Mouse (Mus musculus) cerebellum, postnatal 36 days (tissue): Measurements from ENCODE around the gene Peg3.
"Not testable (repeated sequence)": the region's sequence is repeated elsewhere in the genome, so short reads cannot be mapped to it uniquely, and the experiment has no call there.

Experiments used
- DNase-seq, 2 experiments: peaks; one replicate each; pipeline ENCODE4 v3.0.0; 2021 to 2022; ENCODE audit warnings: mixed read lengths in 2 of 2

Gene Peg3

DNA sequence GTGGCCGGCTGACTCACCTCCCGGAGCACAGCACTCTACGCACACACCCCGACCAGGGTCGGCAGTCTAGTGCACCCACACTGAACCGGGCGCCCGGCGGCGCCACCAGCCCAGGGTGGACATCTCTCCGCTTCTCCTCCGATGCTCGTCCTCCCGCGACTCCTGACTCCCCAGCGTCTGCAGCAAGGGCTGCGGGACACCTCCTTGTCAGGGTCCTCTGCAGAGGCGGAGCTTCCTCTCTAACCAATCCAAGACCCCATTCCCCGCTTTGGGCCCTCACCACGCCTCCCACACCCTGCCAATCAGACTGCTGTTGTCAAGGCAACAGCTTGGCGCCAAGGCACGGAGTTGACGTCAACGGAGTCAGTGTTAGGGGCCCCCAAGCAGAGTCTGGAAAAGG lies at the start of gene Peg3, which contains the start of gene Usp29:
Peg3 (minus strand) TSS at position 191 of the 400 bp plus-strand sequence.
Usp29 (plus strand) TSS at position 338 of the 400 bp plus-strand sequence.
- peak; percentile 85 to 90 for DNase-seq

DNA sequence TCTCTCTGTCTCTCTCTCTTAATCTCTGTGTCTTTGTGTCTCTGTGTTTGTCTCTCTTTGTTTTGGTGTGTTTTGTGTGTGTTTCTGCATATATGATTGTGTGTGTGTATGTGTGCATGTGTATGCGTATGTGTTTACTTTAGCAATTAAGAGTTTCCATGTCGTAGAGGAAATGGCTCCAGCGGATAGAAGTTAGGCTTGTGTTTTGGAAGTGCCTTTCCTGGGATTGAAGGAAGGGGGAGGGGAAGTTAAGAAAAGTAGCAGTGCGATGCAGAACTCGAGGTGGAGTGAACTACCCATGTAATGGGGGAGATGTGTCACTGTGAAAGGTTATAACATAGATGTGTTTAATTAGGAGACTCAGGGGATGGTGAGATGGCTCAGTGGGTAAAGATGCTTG lies 48.9 kb upstream of the Peg3 start:
- DNase-seq, result no peak

DNA sequence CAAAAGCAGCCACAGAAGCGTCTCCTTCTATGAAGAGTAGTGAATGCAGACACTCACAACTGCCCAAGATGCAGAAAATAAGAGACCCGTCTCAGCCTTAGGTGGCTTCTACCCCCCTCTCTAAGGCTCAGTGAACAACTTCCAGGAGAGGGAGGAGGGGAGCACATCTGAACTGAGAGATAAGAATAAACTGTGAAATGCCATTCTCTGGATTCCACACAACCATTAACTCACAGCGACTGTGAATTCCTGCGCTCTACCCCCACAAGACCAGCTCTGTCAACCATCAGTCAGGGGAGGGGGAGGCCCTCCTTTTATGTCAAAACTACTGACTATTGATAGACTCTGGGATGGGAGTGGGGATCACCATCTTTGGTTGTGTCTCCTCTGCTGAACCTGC lies 47.5 kb upstream of the Peg3 start:
- DNase-seq, result no peak

DNA sequence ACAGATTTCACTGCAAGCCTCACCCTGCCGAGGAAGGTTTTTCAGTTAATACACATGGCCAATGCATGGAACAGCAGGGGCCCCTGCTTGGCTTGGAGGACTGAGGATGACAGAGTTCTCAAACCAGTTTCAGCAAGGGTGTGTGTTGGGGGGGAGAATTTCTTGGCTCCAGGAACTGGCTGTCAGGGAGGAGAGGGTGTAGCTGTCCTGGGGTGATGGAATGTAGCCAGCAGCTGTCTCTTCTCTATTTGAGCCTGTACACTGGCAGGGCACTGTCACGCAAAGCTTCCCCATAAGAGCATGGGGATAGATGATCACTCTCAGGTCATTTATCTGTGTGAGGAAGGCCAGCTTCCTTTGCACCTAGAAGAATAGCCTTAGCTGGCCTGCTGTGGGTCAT lies 46.9 kb upstream of the Peg3 start:
- DNase-seq, result peak in 1 of 2 experiments; percentile 11

DNA sequence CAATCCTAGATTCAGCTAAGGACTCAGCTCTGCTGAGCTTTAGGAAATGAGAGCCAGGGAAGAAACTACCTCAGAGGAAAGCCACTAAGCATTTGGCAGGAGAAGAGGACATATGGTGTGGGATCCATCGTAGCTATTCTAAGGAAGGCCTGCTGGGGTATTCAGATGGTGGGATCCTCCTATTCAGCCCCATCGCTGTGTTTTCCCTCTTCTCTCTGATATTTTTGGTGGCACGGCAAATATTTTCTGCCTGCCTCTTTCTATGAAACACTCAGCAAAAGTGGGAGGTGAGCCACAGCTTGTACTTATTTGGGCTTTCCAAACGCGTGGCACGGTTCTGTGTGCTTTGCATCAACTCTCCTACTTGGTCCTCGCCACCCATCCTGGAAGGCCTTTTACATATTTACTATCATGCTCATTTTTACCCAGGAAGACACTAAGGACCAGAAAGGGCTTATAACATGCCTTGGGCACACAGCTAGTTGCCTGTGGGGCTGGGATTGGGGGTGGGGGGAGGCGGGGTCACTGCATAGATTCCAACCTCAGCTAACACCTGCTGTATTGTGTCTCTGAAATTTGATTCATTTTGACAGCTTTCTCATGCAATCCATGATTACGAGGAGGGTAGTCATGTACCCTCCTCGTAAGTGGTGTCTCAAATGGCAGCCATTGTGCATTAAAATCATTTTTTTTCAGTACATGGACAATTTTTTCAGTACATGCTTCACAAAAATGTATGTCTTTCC lies 46.3 kb upstream of the Peg3 start:
- peak; percentile 38 to 63 for DNase-seq

DNA sequence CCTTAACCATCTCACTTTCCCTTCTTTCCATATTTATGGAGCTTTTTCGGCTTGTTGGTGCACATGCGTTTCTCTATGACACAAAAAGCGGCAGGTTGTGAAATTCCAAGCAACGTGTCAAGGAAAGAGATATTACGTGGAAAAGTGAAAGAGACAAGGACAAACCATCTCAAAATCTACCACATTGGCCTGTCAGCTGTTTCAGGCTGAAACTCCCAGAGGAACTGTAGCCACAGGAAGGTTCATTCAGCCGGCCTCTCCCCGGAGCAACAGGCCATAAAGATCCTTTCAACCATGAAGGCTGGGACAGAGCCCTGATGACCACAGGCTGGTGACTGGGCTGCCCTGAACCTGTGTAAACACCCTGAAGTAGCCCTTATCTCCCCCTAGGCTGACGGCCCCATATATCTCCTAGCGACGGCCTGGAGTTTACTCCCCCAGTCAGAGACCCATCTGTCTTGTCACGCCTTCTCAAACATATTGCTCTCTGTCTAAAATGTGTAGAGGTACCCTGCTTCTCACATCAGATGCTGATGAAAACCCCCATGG lies 43.7 kb upstream of the Peg3 start:
- DNase-seq, result not testable (repeated sequence)

DNA sequence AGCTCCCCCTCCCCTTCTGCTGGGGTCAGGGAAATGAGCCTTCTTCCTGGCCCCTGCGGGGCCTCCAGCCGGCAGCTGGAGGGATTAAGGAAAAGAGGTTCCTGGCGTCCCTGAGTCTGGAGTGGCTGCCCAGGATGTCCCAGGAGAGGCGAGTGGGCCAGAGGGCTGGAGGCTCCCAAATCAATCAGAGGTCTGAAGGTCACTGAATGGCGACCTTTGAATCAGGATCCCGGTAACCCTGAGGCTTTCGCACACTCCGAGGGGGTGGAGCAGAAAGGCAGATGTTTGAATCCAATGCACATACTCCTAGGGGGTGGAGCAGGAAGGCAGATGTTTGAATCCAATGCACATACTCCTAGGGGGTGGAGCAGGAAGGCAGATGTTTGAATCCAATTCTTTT lies 40.1 kb upstream of the Peg3 start:
- no peak for DNase-seq

DNA sequence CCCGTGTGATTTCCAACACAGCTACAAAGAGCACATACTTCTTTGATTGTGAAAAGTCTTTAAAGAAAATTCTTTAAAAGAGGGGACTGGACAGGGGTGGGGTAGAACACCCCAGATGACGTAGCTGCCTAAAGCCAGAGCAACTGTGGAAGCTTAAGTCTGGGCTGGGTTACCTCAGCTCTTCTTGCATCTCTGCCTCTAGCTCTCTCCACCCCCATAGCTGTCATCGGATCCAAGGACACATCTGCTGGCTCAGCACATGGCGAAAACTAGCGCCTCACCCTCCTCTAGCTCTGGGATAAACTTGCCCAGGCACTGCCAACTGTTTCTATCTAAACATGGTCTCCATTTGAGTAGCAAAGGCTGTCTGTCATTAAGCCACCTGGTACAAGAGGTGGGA lies 35.0 kb upstream of the Peg3 start:
- DNase-seq, result no peak

DNA sequence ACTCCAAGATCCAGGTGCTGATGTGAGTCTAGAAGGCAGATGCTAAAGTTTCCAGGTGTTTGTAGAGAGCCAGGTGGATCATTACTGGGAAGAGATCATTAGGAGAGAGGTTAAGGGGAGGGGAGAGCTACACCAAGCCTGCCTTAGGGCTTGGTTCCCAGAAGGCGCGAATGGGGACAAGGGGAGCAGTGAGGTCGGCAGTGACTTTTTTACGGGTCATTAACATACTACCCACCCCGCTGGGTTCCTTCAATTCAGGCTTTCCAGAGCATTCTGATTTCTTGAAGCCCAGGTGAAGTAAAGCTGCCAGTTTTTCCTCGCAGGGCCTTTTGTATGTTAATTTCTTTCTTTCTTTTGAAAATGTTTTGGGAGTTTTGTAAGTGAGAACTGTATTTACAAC lies 29.9 kb upstream of the Peg3 start:
- no peak for DNase-seq

DNA sequence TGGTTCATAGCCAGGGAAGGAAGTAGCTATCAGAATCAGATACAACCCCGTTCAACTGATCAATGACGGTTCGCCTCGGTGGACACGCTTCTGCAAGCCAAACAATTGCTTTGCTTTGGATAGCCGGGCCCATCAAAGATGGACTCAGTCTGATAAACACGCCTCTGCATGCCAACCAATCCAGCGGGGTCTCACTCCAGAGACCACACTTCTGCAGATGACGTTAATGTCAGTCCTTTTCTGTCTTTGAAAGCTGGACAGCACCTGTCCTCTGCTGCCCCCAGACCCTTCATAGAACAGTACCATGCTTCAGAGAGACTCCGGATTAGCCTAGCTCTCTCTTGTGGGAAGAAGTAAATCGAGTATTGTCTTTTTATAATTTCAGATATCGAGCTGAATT lies 29.5 kb upstream of the Peg3 start:
- no peak for DNase-seq

DNA sequence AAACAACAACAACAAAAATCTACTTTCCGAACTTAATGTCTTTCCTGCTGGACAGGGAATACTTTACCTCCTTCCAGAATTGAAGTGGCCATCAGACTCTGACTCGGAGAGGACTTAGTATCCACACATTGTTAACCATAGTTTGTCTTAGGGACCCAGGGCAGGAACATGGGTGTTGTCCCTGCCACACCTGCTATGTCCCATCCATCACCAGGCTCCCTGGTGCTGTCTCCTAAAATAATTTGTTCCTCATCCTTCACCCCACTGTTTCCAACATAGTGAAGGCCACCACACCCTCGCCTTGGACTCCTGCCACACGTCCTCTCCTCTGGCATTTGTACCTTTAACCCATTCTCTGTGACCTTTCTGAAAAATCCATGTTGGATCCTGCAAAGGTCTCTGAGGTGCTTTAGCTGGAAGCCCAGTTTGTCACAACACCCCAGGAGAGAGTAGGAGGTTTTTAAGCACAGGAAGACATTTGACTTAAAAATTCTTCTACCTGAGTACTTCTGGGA lies 26.6 kb upstream of the Peg3 start:
- DNase-seq, result no peak

DNA sequence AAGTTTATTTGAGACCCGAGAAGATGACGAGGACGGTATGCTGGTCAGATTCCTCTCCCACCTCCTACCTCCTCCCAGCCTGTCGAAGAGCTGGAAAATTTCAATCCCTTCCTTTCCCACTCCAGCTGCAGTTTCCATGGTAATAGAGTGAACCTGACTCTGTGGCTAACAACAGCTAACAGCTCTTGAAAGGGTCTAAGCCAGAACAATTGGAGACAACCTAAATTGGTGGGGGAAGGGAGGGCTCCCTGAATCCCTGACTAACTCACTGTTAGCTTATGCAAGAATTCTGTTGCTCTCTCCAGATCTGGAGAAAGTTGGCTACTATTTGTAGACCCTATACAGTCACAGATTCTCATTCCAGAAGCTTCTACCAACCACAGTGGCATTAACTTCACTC lies 23.2 kb upstream of the Peg3 start:
- no peak for DNase-seq

DNA sequence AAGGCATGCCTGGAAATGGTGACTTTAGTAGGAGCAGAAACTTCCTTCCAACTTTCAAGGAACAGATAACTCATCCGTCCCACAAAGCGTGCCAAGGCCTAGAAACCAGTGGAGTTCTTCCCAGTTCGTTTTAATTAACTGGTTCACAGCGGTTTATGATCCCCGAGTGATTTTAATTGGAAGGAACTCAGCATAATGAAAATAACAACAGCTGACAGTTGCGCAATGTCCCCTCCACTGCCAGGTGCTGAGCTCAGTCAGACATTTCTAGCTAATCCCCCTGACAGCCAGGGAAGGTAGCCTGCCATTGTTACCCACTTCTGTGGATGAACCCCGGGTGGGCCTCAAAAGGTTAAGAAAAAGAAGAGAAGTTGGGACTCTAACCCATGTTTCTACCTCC lies 19.0 kb upstream of the Peg3 start:
- DNase-seq, result no peak

DNA sequence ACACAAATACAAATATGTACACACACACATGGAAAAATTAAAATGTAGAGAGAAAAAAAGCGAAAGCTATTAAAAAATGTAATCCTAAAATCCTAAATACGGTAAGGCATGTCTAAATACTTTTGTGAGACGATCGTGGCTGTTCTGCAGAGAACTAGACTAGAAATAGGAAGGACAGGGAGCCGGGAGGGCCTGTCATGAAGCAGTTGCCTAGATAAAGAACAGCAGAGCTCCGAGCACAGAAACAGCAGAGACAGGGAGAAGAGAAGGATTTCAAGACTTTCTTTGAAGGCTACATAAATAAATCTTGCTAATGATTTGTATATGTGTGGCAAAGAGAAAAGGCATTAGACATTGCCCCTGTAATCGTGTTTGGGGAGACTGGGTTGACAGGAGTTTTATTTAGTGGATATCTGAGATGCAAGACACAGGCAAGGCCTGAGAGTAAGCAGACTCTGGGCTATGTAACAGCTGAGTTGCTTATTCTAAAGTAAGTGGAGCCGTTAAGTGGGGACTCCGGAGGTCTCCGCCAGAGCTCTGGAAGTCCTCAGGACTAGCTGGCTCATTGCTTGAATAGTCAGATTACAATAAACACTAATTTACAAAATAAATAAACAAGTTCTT lies 14.2 kb upstream of the Peg3 start:
- DNase-seq, result no peak

DNA sequence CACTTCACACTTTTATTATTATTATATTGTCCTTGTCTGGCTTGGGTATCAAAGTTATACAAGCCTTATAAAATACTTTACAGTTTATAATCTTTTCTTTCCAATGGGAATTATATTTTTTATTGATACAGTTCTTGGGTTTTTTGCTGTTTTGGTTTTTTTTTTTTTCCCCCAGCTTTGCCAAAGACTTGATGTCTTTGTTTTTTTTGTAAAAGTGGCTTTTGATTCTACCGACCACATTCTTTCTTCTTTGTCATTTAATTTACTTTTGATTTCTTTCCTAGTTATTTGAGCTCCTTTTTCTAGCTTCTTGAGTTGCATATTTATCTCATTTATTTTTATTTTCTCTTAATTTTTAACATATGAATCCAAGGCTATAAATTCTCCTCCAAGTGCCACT lies 5.8 kb upstream of the Peg3 start:
- DNase-seq, result no peak

DNA sequence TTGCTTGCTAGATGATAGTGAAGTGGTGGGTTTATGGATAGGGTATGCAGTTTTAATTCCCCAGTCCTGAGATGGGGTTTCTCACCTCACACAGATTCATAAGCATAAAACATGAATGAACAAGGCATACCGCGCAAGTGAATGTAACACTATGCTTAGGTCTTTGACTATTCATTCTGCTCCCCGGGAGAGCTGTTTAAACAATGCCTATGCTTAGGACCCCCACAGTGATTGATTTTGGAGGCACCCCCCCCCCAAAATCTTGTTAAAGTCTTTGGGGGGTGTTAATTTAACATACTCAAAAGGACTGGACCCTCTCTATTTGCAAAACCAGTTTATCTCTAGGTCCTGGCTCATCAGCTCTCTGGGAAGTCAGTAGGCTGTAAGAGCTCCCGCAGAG lies 1.7 kb upstream of the Peg3 start:
- no peak for DNase-seq

DNA sequence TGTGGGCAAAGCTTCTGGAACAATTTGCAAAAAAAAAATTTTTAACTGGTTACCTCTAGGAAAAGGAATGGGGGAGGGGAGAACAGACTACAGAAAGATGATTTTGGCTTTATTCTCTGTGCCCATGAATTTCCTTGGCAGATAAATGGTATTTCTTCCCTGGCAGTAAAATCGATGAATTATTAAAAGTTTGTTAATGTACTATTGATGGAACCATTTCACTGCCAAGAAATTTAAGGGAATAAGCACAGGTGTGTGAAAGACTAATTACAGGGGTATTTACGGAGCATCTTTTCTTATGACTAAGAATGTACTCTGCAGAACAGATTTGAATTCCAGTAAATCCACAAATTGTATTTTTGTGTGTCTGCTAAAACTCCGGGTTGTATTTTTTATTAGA lies 1.1 kb upstream of the Peg3 start:
- DNase-seq, result no peak

DNA sequence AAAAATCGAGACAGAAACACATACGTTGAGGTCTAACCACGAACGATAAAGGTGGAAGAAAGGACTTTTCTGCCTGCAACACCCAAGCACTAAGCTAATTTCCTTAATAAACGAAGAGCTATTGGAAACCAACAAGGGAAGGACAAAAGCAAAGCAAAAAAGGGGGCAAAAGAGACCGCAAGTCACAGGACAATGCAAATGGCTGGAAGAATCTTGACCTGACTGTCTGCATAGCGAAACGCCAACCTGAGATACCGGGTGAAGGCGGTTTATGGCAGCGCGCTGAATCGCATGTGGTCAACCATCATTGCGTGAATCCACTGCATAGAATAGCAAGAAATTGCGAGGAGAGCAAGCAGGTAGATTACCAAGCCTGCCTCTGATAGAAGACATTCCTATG lies 570 bp upstream of the Peg3 start:
- DNase-seq, result peak; percentile 24 to 46

DNA sequence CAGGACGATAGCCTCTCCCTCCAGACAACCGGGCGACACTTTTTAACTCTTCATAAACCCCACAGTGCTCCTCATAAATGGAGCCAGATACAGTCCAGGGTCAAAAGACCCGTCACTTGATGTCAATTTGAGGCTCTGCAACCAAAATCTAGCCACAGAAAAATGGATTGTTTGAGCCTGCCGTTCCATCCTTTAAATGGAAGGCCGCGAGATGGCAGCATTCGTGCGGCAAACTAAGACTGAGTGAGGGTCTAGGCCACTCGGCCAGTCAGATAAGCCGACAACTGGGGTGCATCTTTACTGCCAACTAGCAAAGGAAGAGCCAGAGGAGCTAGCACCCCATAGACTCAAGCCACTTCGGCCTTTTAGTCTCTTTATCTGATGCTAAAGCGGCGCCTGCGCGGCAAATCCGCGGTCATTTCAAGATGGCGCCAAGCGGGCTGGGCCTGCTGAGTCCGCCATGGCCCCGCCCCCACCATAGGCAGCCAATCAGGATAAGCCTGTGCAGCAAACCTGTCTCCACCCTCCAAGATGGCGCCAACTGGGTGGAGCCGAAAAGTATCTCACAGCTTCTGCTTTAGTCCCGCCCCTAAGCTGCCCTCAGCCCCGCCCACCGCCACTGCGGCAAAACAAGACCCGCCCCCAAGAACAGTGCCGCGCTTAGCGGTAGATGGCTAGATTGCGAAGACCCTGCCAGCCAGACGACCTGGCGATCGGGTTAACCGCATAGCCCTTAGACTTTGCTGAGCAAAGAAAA lies 992 bp downstream of the Peg3 start:
- peak; percentile 93 to 97 for DNase-seq

DNA sequence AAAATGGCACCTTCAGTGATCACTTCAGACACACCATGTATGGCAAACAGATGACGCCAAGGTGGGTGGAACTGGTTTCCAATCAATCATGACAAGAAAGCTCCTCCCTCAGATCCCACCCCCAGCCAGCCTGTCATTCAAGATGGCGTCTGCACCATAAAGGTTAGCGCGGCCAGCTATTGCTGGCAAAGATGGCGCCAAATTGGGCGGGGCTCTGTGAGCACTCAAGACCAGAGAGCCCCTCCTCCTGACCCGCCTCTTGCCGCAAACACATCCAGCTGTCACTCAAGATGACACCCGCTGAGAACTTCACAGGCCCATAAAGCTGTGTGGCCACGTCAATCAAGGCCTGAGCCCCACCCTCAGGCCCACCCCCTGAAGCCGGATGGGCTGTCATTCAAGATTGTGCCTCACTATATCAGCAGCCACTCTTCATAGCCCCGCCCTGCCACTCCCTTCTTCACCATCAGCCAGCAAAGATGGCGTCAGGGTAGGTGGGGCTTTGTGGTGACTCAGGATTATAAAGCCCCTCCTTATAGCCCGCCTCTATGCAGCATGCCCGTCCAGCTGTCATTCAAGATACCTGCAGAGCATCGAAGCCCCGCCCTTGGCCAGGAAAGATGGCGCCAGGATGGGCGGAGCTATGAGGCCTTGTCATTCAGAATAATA lies 1.8 kb downstream of the Peg3 start:
- peak; percentile 89 to 91 for DNase-seq

DNA sequence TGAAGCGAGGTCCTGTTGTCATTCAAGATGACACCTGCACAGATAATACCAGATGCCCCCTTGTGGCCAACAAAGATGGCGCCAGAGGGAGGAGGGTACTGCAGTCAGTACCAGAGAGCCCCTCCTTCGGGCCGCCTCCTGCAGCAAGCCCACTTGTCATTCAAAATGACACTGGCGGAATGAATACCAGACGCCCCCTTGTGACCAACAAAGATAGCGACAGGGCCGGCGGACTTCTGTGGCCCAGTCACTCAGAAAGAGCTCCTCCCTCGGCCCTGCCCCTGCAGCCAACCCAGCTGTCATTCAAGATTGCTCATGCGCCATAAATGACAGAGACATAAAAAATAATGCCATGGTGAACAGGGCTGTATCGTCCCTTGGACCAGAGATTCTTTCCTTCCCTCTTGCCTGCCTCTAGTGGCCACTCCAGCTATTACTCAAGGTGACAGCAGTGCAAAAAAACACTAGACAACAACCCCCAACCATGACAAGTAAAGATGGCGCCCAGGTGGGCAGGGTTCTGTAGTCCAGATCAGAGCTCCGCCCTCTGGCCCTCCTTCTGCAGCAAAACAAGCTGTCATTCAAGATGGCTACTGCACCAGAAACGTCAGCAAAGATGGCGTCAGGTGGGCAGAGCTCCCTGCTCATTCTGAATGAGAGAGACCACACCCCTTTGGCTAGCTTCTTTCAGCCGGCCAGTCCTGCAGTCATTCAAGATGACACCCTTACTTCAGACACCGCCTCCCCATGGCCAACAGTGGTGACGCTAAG lies 2.7 kb downstream of the Peg3 start:
- DNase-seq, result peak; percentile 84 to 86

DNA sequence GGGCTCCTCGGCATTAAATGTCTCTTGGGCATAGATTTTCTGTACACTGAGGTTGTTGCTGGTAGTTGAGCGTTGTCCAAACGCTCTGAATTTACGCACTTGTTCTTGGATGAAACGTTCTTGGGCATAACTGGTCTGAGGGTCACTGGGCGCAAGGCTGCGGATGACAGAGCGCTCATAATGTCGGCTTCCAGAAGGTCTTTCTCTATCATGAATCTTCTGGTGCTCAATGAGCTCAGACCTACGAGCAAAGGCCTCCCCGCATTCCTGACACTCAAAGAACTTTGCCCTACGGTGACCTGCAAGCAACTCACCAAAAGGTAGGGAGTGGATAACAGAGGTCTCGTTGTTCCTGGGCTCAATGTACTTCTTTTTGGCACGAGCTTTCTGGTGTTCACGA lies 20.8 kb downstream of the Peg3 start:
- no peak for DNase-seq
